Mouse (Mus musculus) ES-E14 (cell line): ENCODE measurements around the gene Tbc1d10c.

Source experiments
- CHD2 ChIP-seq: IDR thresholded peaks from 2 replicates; pipeline ENCODE4 v1.6.1; 2014; ENCODE audit warnings: mild to moderate bottlenecking, low read depth, low read length, inconsistent platforms
- ZNF384 ChIP-seq: IDR thresholded peaks from 2 replicates; pipeline ENCODE4 v1.6.1; 2012; ENCODE audit warnings: low read depth, low read length, inconsistent platforms

DNA sequence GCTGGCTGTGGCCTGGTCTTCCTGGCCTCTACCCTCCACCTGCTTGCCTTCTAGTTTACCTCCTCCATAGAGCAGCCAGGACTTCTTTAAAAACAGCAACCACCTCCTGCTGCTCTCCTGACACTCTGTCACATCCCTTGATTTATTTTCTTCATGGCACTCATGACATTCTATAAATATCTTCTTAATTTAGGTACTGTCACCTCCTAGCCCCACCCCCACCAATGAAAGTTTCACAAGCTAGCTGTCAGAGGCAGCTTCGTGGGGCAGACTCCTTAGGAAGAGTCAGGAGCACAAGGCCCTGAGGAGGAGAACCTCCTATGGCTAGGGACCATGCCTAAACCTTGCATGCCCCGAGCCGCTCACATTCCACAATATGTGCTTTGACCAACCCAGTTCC is 3.8 kb downstream of the Tbc1d10c start:
- TF ChIP-seq CHD2 = no peak
- TF ChIP-seq ZNF384 = no peak
